Mouse (Mus musculus) limb, embryonic 14.5 days (tissue): ENCODE measurements around the gene Vps33b. TPM values are rescaled to one million over a fixed set of nuclear protein-coding genes. Genes with fewer than 3 reads are reported as not detected.

ENCODE experiments used
- ATAC-seq: fragments of 200-750 bp; cut with Nextera tagmentation; 2 replicates; pipeline ENCODE4 v1.8.0; 2017; ENCODE audit warnings: low read depth, moderate number of reproducible peaks, moderate TSS enrichment; ENCODE audit not compliant: low FRiP score
- DNase-seq: peaks from one replicate; pipeline ENCODE4 v3.0.0-alpha.2; 2015; ENCODE audit warnings: low spot score
- H3K27ac ChIP-seq: fragments of 300-500 bp; sonication (generic); replicated peaks from 2 replicates; pipeline ENCODE4 v1.5.1; 2014; ENCODE audit warnings: low read depth, mild to moderate bottlenecking, low read length, moderate library complexity, mixed read lengths
- H3K27me3 ChIP-seq: fragments of 300-500 bp; sonication (generic); 2 replicates; pipeline ENCODE4 v1.6.1; 2014; ENCODE audit warnings: low read length, mixed read lengths; ENCODE audit not compliant: control insufficient read depth, insufficient read depth
- H3K36me3 ChIP-seq: fragments of 300-500 bp; sonication (generic); 2 replicates; pipeline ENCODE4 v1.6.1; 2014; ENCODE audit warnings: mild to moderate bottlenecking, low read length, moderate library complexity, mixed read lengths; ENCODE audit not compliant: control insufficient read depth, insufficient read depth
- H3K4me1 ChIP-seq: fragments of 300-500 bp; sonication (generic); 2 replicates; pipeline ENCODE4 v1.6.1; 2014; ENCODE audit warnings: antibody characterized with exemption, low read length, mixed read lengths; ENCODE audit not compliant: control insufficient read depth, insufficient read depth
- H3K4me2 ChIP-seq: fragments of 300-500 bp; sonication (generic); replicated peaks from 2 replicates; pipeline ENCODE4 v1.6.1; 2014; ENCODE audit warnings: low read depth, mild to moderate bottlenecking, low read length, moderate library complexity; ENCODE audit not compliant: severe bottlenecking
- H3K4me3 ChIP-seq: fragments of 300-500 bp; sonication (generic); replicated peaks from 2 replicates; pipeline ENCODE4 v1.5.1; 2014; ENCODE audit warnings: low read length
- H3K9ac ChIP-seq: fragments of 300-500 bp; sonication (generic); 2 replicates; pipeline ENCODE4 v1.6.1; 2014; ENCODE audit warnings: mild to moderate bottlenecking, low read depth, low read length, moderate library complexity; ENCODE audit not compliant: severe bottlenecking
- H3K9me3 ChIP-seq: fragments of 300-500 bp; sonication (generic); 2 replicates; pipeline ENCODE4 v1.6.1; 2016; ENCODE audit warnings: low read length; ENCODE audit not compliant: control insufficient read depth
- POLR2A ChIP-seq: fragments of 200-500 bp; IDR thresholded peaks from 2 replicates; pipeline ENCODE4 v1.8.0; 2012; ENCODE audit warnings: inconsistent platforms, mild to moderate bottlenecking, moderate library complexity, borderline replicate concordance; ENCODE audit not compliant: insufficient read depth, insufficient read length; ENCODE audit errors: extremely low read depth
- WGBS: fragments of 180-500 bp; shearing (Covaris S2); extraction: QIAGEN DNeasy Blood & Tissue Kit; methylation state at CpG from one replicate; pipeline ENCODE4 v1.1.7; 2014; 5-methylcytosine and 5-hydroxymethylcytosine counted together
- polyA plus RNA-seq, 2 experiments: library from polyadenylated mRNA; depleted of rRNA in 1 of 2; stranded (reverse) in 1 of 2; unstranded in 1 of 2; fragments of >200 nt; fragmentation: Nextera tagmentation in 1 of 2; extraction: Ambion mirVana in 1 of 2; gene quantifications; 2 replicates each; pipeline versions ENCODE4 v1.2.1 to v1.2.3; 2012 to 2014

Vps33b gene
- polyA plus RNA-seq, 2 experiments, result 8.6 to 17.0 TPM

- peak within 1 kb of the TSS; percentile 79 for H3K27ac ChIP-seq
- TF ChIP-seq POLR2A, result peak; percentile 48; the same call in 1 of the 2 replicates
- WGBS, result under 1% methylated on average over 52 of the region's 52 CpGs
- peaks cover 37% of the 10 kb centered on the region for H3K36me3 ChIP-seq
- peak within 1 kb of the TSS; percentile 77 for H3K9ac ChIP-seq
- H3K4me2 ChIP-seq, result peak within 1 kb of the TSS; percentile 71
- H3K9me3 ChIP-seq, result no peaks in the 10 kb centered on the region
- H3K4me3 ChIP-seq, result peak within 1 kb of the TSS; percentile 87
- no peaks in the 10 kb centered on the region for H3K27me3 ChIP-seq
- DNase-seq (peak; percentile 99), ATAC-seq (peak; percentile 99)
- peaks cover 8% of the 10 kb centered on the region for H3K4me1 ChIP-seq
These were observed 24.8 kb downstream of the Vps33b start, which contains the start of gene Prc1 for GRCm38 (mm10) chr7:80294062-80294763. TSS of gene Prc1 (plus strand) at chr7:80294450.

DNA sequence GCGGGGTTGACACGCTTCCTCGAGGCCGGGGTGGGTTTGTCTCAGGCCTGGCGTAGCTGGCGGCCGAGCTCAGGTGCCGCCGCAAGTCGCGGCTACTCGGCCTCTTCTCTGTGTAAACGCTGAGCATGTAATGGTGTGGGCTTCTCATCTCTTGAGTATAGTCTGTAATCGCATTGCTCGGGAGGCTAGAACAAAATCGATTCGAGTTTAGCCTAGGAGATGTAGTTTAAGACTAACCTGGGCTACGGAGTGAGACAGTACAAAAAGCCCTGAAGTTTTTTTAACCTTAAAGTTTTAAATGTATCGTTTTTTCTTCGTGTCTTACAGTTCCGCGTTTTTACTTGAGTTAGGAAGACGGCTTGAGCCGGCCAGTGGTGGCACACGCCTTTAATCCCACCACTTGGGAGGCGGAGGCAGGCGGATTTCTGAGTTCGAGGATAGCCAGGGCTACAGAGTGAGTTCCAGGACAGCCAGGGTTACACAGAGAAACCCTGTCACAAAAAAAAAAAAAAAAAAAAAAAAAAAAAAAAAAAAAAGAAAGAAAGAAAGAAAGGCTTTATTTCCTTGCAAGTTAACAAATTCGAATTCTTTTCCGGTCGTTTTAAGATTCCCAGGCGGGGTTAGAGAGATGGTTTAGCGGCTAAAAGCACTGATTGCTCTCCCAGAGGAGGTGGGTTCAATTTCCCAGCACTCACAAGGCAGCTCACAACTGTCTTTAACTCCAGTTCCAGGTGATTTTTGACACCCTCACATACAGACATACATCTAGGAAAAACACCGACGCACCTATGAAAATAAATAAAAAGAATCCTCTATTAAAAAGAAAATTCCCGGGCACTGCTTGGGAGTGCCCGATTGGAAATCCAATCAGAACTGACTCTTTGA is 25.6 kb downstream of the Vps33b start:
- Histone ChIP-seq H3K4me2 (peak overlapping the region; percentile 71), H3K9ac (peak overlapping the region; percentile 77), H3K27me3 (no peaks in the 10 kb centered on the region), H3K4me3 (peak overlapping the region; percentile 87), H3K9me3 (no peaks in the 10 kb centered on the region), H3K4me1 (peaks cover 8% of the 10 kb centered on the region), H3K36me3 (peaks cover 32% of the 10 kb centered on the region), H3K27ac (peak overlapping the region; percentile 79)
- DNase-seq (peak; percentile 33), ATAC-seq (peak; percentile 18; the same call in 1 of the 2 replicates)
- 8% methylated on average over 37 of the region's 37 CpGs for WGBS
- TF ChIP-seq POLR2A, result no peak

DNA sequence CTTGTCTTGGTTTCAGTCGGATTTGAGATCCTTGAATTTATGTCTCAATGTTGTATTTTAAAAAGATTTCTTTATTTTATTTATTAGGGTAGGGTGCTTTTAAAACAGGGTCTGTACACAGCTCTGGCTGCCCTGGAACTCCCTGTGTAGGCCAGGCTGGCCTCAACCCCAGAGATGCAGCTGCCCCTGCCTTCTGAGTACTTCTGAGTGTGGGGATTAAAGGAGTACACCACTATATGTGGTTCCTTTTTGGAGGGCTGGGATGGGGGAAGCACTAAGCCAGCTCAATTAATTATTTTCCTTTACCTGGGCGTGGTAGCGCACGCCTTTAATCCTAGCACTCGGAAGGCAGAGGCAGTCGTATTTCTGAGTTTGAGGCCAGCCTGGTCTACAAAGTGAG is 27.0 kb downstream of the Vps33b start:
- no peak for ATAC-seq
- WGBS, result 92% methylated on average over 6 of the region's 6 CpGs
- H3K4me3 ChIP-seq, result no peak overlapping the region

DNA sequence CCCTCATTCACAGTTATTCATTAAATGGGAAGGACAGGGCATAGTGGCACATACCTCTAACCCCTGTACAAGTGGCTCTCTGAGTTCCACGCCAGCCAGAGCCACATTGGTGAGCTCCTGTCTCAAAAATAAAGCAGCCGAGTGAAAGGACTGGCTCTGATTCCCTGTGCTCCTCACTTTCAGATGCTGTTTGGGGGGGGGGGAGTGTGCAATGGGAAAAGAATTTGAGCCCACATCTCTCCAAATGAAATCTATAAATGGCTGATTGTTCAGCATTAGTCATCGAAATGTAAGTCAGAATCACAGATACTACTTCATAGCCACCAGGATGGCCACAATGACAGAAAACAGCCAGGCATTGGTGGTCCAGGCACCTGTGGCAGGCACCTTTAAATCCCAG is 27.6 kb downstream of the Vps33b start:
- 85% methylated on average over 3 of the region's 3 CpGs for WGBS
- DNase-seq, result no peak

More for the DNA sequence above, 27.0 kb downstream of the Vps33b start:
- Histone ChIP-seq H3K27ac (no peak overlapping the region), H3K27me3 (no peaks in the 10 kb centered on the region), H3K9ac (no peak overlapping the region), H3K9me3 (no peaks in the 10 kb centered on the region), H3K4me1 (peaks cover 8% of the 10 kb centered on the region), H3K4me2 (no peak overlapping the region), H3K36me3 (peaks cover 31% of the 10 kb centered on the region)
- TF ChIP-seq POLR2A, result no peak
- DNase-seq, result no peak

DNA sequence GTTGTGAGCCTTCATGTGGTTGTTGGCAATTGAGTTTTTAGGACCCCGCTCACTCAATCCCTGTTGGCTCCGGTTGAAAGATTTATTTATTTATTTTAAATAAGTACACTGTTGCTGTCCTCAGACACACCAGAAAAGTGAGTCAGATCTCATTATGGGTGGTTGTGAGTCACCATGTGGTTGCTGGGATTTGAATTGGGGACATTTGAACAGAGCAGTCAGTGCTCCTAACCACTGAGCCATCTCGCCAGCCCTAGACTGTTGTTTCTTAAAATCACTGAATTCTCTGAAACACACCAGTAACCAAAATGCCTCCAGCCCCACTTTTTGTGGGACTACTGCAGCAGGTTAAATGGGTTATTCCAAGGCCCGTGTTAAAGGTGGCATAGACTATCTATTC is 29.3 kb downstream of the Vps33b start:
- Histone ChIP-seq H3K9ac (no peak overlapping the region), H3K4me3 (no peak overlapping the region), H3K27me3 (no peaks in the 10 kb centered on the region), H3K27ac (no peak overlapping the region), H3K4me1 (peaks cover 8% of the 10 kb centered on the region), H3K4me2 (no peak overlapping the region), H3K9me3 (no peaks in the 10 kb centered on the region), H3K36me3 (peaks cover 43% of the 10 kb centered on the region)
- DNase-seq (no peak), ATAC-seq (no peak)
- 97% methylated on average over 4 of the region's 4 CpGs for WGBS
- no peak for TF ChIP-seq POLR2A

More for the DNA sequence above, 27.6 kb downstream of the Vps33b start:
- Histone ChIP-seq H3K36me3 (peaks cover 31% of the 10 kb centered on the region), H3K4me1 (peaks cover 8% of the 10 kb centered on the region), H3K27me3 (no peaks in the 10 kb centered on the region), H3K9me3 (no peaks in the 10 kb centered on the region), H3K4me3 (no peak overlapping the region), H3K4me2 (0 out of 2 replicates have a peak overlapping the region, but pooled peaks have one; percentile 3), H3K27ac (no peak overlapping the region), H3K9ac (no peak overlapping the region)
- TF ChIP-seq POLR2A, result no peak
- ATAC-seq, result no peak
